Mouse (Mus musculus): ENCODE measurements around the gene Agap1. TPM values are rescaled to one million over a fixed set of nuclear protein-coding genes. Genes with fewer than 3 reads are reported as not detected.

Gene Agap1
- polyA plus RNA-seq, 1 experiment from 2014 or later: 37.2 TPM

DNA sequence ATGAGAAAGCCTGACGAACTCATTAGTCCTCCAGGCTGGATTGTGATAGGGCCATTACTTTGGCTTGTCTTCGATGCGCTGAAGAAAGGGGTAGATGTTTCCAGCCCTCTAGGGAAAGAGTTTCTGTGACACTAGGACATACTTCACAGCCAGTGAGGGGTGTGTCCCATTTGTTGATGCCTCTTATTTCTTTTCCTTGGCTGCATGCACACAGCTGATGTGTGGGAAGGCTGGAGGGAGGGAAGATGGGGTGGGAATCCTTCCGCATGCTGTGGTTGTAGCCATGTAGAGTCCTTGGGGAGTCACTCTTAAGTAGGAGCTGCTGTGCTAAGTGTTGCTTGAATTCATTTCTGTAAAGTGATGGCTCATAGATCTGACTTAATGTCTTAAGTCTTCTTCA lies 118.9 kb downstream of the Agap1 start:
- Histone ChIP-seq H3K4me1 (replicated peaks; ENCODE audit: control insufficient read depth, insufficient read depth, low read length) (peaks cover 30% of the 10 kb centered on the region), H3K9me3 (ENCODE audit: control insufficient read depth, low read length) (no peaks in the 10 kb centered on the region), H3K27ac (ENCODE audit: low read length) (no peak overlapping the region), H3K36me3 (ENCODE audit: control insufficient read depth, insufficient read depth) (no peaks in the 10 kb centered on the region), H3K27me3 (replicated peaks; ENCODE audit: control insufficient read depth, insufficient read depth, low read length) (no peaks in the 10 kb centered on the region), H3K9ac (replicated peaks; ENCODE audit: low read depth, low read length) (no peak overlapping the region), H3K4me3 (replicated peaks; ENCODE audit: low read length) (no peak overlapping the region), H3K4me2 (ENCODE audit: low read length) (no peak overlapping the region)
- no peak for ATAC-seq
- 91% methylated on average over 4 of the region's 4 CpGs for WGBS

DNA sequence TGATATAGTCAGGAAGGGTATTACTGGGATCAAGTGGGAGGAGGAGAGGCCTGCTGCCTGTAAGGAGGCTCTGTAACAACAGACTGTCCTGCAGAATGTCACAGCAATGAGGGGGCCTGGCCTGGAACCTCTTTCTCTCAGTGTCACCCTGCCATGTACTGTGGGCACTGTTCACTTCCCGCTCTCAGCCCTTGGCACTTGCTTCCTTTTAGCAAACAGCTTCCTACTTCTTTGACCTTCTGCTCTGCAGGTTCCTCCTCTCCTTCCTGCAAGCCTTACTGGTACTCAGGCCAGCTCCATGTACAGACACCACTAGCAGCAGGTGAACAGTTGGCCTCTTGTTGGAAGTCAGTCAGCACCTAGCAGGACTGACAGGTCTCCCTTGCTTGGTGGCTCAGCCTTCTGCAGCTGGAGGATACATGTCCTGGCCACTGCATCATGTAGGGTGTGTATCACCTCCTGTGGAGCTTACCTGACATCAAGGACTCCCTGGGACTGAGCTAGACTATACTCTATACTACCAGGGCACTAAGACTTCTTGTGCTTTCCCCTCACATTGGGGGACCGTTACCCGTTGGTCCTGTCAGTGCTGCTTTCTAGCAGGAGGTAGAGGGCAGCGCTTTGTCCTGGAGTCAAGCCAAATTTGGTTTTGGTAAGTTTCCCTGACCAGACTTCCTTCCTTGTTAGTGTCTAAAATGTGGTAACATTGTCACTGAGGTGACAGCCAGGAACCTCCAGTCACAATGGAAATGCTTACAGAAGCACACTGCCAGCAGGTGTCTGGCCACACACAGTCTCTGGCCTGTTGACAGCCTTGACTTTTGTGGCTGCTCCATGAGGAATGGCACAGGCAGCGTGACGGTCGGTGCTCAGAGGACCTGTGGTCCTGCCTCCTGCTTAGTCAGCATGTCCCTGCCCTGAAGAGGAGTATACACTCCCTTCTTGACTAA lies 120.6 kb downstream of the Agap1 start:
- no peaks in the 10 kb centered on the region for H3K36me3 ChIP-seq (ENCODE audit: control insufficient read depth, insufficient read depth)
- no peaks in the 10 kb centered on the region for H3K9me3 ChIP-seq (ENCODE audit: control insufficient read depth, low read length)
- peaks cover 28% of the 10 kb centered on the region for H3K4me1 ChIP-seq (replicated peaks; ENCODE audit: control insufficient read depth, insufficient read depth, low read length)
- H3K4me2 ChIP-seq (ENCODE audit: low read length): no peak overlapping the region
- H3K9ac ChIP-seq (replicated peaks; ENCODE audit: low read depth, low read length): no peak overlapping the region
- ATAC-seq: no peak
- H3K27me3 ChIP-seq (replicated peaks; ENCODE audit: control insufficient read depth, insufficient read depth, low read length): no peaks in the 10 kb centered on the region
- H3K4me3 ChIP-seq (replicated peaks; ENCODE audit: low read length): no peak overlapping the region
- 37% methylated on average over 7 of the region's 7 CpGs for WGBS
- no peak overlapping the region for H3K27ac ChIP-seq (ENCODE audit: low read length)

DNA sequence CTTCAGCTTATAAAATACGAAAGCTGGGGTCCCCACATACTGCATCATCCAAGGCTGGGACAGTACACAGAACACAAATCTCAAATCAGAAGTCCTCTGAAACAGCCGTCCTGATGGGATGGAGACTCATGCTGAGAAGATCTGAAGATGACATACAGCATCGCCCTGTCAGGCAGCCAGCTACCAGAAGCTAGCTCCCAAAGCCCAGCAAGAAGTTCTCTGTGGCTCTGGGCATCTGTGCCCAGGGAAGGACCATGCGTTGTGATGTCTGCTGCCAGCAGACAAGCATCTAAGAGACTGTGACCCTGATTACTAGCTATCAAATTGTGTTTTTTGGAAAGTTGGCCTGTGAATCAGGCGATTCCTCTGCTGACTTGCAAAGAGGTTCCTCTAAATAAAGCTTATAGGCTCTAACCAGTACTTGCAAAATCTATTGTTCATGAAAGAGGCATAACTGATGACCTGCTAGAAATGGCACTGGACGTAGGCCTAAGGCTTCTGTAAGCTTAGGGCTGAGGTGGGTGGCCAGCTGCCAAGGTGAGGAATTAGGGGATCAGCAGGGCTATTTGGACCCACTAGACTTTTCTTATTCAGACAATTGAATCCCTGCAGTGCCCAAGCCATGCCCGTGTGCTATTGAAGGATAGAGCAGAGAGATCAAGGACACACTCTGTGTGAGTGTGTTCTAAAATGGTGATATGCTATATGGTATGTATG lies 121.7 kb downstream of the Agap1 start:
- H3K9ac ChIP-seq (replicated peaks; ENCODE audit: low read depth, low read length): peak overlapping the region; percentile 63
- peak; percentile 2 for ATAC-seq
- peak overlapping the region; percentile 58 for H3K4me2 ChIP-seq (ENCODE audit: low read length)
- H3K9me3 ChIP-seq (ENCODE audit: control insufficient read depth, low read length): no peaks in the 10 kb centered on the region
- peak overlapping the region; percentile 36 for H3K4me3 ChIP-seq (replicated peaks; ENCODE audit: low read length)
- H3K36me3 ChIP-seq (ENCODE audit: control insufficient read depth, insufficient read depth): no peaks in the 10 kb centered on the region
- H3K4me1 ChIP-seq (replicated peaks; ENCODE audit: control insufficient read depth, insufficient read depth, low read length): peaks cover 28% of the 10 kb centered on the region
- H3K27ac ChIP-seq (ENCODE audit: low read length): peak overlapping the region; percentile 98
- 37% methylated on average over 7 of the region's 7 CpGs for WGBS
- no peaks in the 10 kb centered on the region for H3K27me3 ChIP-seq (replicated peaks; ENCODE audit: control insufficient read depth, insufficient read depth, low read length)

DNA sequence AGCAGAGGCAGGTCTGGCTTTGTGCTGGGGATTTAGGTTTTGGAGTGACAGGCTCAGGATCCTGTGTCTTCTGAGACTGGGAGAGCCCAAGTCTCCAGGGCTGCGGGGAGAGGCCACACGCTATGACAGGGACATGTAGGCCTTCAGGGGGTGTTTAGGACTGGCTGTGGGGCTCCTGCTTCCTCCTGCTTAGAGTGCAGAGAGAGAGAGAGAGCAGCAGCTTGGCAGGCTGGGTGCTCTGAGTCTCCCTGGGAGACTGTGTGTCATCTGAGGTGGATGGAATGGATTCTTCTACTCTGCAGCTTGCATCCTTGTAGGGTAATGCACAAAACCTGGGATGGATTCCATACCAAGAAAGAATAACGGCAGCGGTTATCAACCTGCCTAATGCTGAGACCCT lies 122.4 kb downstream of the Agap1 start:
- peak overlapping the region; percentile 98 for H3K27ac ChIP-seq (ENCODE audit: low read length)
- H3K4me3 ChIP-seq (replicated peaks; ENCODE audit: low read length): peak overlapping the region; percentile 36
- ATAC-seq: peak; percentile 71
- peaks cover 35% of the 10 kb centered on the region for H3K4me1 ChIP-seq (replicated peaks; ENCODE audit: control insufficient read depth, insufficient read depth, low read length)
- H3K36me3 ChIP-seq (ENCODE audit: control insufficient read depth, insufficient read depth): no peaks in the 10 kb centered on the region
- peak overlapping the region; percentile 58 for H3K4me2 ChIP-seq (ENCODE audit: low read length)
- peak overlapping the region; percentile 63 for H3K9ac ChIP-seq (replicated peaks; ENCODE audit: low read depth, low read length)
- no peaks in the 10 kb centered on the region for H3K9me3 ChIP-seq (ENCODE audit: control insufficient read depth, low read length)
- H3K27me3 ChIP-seq (replicated peaks; ENCODE audit: control insufficient read depth, insufficient read depth, low read length): no peaks in the 10 kb centered on the region
- under 1% methylated on average over 4 of the region's 4 CpGs for WGBS

DNA sequence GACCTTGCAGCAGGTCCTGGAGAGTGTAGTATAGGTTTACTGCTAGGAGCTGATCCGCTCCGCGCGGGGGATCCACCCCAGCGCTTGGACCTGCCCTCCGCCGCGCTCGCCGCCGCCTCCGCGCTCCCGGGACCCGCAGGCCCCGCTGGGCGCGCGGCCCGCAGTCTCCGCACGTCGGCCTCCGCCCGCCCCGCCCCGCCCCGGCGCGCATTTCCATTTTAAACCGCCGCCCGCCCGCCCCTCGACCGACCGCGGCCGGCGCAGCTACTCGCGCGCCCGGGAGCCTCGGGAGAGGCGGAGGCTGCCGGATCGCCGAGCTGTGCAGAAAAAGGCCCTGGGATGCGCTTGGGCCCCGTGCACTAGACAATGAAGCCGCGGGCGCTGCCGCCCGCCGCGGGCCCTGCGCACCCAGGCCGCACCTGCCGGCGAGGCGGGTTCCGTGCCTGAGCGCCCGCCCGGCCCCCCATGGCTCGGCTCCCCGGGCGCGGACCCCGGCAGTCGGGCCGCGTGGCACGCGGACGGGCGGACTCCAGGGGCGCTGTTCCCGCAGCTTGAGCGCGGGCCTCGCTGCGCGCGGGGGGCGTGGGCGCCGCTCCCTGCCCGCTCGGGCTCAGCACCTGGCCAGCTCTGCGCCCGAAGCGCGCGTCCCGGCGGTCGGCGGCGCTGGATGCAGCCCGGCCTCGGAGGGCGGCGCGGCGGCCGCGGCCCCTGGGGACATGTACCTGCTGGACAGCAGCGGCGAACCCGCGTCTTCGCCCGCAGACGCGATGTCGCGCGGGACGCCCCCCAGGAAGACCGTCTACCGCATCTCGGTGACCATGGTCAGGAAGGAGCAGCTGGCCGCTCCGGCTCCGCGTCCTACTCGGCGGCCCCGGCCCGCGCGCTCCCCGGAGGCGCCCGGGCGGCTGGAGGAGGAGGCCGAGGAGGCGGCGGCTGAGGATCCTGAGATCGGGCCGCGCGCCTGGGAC lies 125.7 kb downstream of the Agap1 start:
- peaks cover 58% of the 10 kb centered on the region for H3K4me1 ChIP-seq (replicated peaks; ENCODE audit: control insufficient read depth, insufficient read depth, low read length)
- ATAC-seq: peak; percentile 79
- under 1% methylated on average over 125 of the region's 146 CpGs for WGBS

DNA sequence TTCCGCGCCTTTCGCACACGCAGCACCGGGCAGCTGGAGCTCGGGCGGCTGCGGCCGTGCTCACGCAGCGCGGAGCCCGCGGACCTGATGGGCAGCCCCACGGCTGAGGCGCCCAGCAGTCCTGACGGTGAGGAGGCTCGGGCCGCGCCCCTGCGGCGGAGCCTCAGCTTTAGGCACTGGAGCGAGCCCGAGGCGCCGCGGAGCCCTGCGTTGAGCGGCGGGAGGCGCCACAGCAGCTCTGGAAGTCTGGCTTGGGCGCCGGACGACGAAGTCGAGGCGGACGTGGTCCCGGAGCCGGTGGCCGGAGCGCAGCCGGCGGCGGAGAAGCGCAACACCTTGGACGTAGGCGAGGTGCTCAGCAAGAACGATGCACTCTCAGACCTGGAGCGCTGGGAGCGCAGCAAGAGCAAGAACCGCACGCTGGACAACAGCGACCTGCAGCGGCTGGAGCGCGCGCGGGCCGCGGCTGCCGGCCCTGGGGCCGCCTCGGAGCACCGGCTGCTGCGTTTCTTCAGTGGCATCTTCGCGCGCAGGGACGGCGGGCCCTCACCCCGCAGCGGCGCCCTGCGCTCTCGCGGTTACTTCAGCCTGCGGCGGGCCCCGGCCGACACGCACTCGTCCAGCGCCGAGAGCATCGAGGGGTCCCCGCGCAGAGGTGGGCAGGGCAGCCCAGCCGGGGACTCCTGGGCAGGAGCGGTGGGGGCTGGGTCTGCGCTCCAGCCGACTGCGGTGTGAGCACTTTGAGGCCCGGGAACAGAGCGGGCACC lies 126.6 kb downstream of the Agap1 start:
- Histone ChIP-seq H3K4me1 (replicated peaks; ENCODE audit: control insufficient read depth, insufficient read depth, low read length) (peaks cover 52% of the 10 kb centered on the region), H3K36me3 (ENCODE audit: control insufficient read depth, insufficient read depth) (no peaks in the 10 kb centered on the region), H3K9me3 (ENCODE audit: control insufficient read depth, low read length) (no peaks in the 10 kb centered on the region), H3K27ac (ENCODE audit: low read length) (peak overlapping the region; percentile 93), H3K4me2 (ENCODE audit: low read length) (peak overlapping the region; percentile 68), H3K27me3 (replicated peaks; ENCODE audit: control insufficient read depth, insufficient read depth, low read length) (no peaks in the 10 kb centered on the region), H3K9ac (replicated peaks; ENCODE audit: low read depth, low read length) (peak overlapping the region; percentile 81), H3K4me3 (replicated peaks; ENCODE audit: low read length) (peak overlapping the region; percentile 63)
- 0% methylated on average over 79 of the region's 95 CpGs for WGBS
- peak; percentile 16 for ATAC-seq

More for the DNA sequence above, 125.7 kb downstream of the Agap1 start:
- no peaks in the 10 kb centered on the region for H3K27me3 ChIP-seq (replicated peaks; ENCODE audit: control insufficient read depth, insufficient read depth, low read length)
- peak overlapping the region; percentile 93 for H3K27ac ChIP-seq (ENCODE audit: low read length)
- H3K4me2 ChIP-seq (ENCODE audit: low read length): peak overlapping the region; percentile 68
- no peaks in the 10 kb centered on the region for H3K36me3 ChIP-seq (ENCODE audit: control insufficient read depth, insufficient read depth)
- no peaks in the 10 kb centered on the region for H3K9me3 ChIP-seq (ENCODE audit: control insufficient read depth, low read length)
- peak overlapping the region; percentile 63 for H3K4me3 ChIP-seq (replicated peaks; ENCODE audit: low read length)
- H3K9ac ChIP-seq (replicated peaks; ENCODE audit: low read depth, low read length): peak overlapping the region; percentile 81

DNA sequence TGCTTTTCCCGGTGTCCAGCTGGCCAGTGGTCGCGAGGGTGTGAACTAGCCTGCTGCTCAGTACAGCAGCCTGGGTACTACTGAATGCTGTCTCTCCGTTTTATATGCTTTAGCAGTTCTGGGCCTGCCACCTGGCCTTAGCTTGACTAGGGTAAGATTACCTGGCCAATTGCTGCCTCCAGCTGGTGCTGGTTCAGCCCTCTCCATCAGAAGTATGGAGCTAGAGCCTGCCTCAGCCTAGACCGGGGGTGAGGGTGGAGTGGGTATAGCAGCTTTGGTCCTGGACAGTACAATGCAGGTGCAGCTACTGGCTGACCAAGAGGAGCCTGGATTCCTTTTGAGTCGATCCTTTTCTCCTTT lies 127.1 kb downstream of the Agap1 start:
- peak overlapping the region; percentile 81 for H3K9ac ChIP-seq (replicated peaks; ENCODE audit: low read depth, low read length)
- H3K36me3 ChIP-seq (ENCODE audit: control insufficient read depth, insufficient read depth): no peaks in the 10 kb centered on the region
- no peak overlapping the region for H3K27ac ChIP-seq (ENCODE audit: low read length)
- no peak for ATAC-seq
- peaks cover 46% of the 10 kb centered on the region for H3K4me1 ChIP-seq (replicated peaks; ENCODE audit: control insufficient read depth, insufficient read depth, low read length)
- H3K4me2 ChIP-seq (ENCODE audit: low read length): peak overlapping the region; percentile 68
- 21% methylated on average over 3 of the region's 6 CpGs for WGBS
- no peaks in the 10 kb centered on the region for H3K9me3 ChIP-seq (ENCODE audit: control insufficient read depth, low read length)
- no peaks in the 10 kb centered on the region for H3K27me3 ChIP-seq (replicated peaks; ENCODE audit: control insufficient read depth, insufficient read depth, low read length)
- peak overlapping the region; percentile 63 for H3K4me3 ChIP-seq (replicated peaks; ENCODE audit: low read length)

DNA sequence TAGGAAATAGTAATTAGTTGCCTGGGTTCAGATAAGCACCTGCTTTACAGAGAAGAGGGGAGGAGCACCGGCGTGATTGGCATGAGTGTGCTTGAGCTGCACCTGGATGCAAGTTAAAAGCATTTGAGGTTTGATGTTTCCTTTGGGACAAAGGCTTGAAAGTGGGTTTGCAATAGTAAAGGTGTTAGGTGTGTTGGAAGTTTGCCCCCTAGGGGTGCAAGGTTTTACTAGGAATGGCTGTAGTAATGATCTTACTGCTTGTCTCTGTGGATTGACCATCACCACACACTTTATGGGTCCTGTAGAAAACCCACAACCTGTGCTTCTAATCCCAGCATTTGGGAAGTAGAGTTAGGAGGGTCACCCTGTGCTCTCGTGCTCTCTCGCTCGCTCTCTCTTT lies 128.8 kb downstream of the Agap1 start:
- no peak overlapping the region for H3K27ac ChIP-seq (ENCODE audit: low read length)
- 75% methylated on average over 5 of the region's 5 CpGs for WGBS
- H3K4me3 ChIP-seq (replicated peaks; ENCODE audit: low read length): peak overlapping the region; percentile 11; the same call in 1 of the 2 replicates
- H3K4me2 ChIP-seq (ENCODE audit: low read length): peak overlapping the region; percentile 68
- H3K9ac ChIP-seq (replicated peaks; ENCODE audit: low read depth, low read length): no peak overlapping the region
- ATAC-seq: no peak
- H3K9me3 ChIP-seq (ENCODE audit: control insufficient read depth, low read length): no peaks in the 10 kb centered on the region
- no peaks in the 10 kb centered on the region for H3K36me3 ChIP-seq (ENCODE audit: control insufficient read depth, insufficient read depth)
- peaks cover 39% of the 10 kb centered on the region for H3K4me1 ChIP-seq (replicated peaks; ENCODE audit: control insufficient read depth, insufficient read depth, low read length)
- no peaks in the 10 kb centered on the region for H3K27me3 ChIP-seq (replicated peaks; ENCODE audit: control insufficient read depth, insufficient read depth, low read length)

All from forebrain, embryonic 16.5 days (tissue).